Mouse (Mus musculus): Measurements from ENCODE around the gene Gfpt2. TPM values are rescaled to one million over a fixed set of nuclear protein-coding genes. Genes with fewer than 3 reads are reported as not detected.

Gene Gfpt2
- total and polyA plus RNA-seq, 3 experiments, result 0.04 TPM; not detected in 2

GRCm38 (mm10) chr11:49869762-49870161 is 75.8 kb downstream of the Gfpt2 start:
- dilution Hi-C loops (cut with MboI; ENCODE audit: extremely low pct_ligation_motif_present, extremely low pct_unique_long_range_greater_than_20kb, low sequenced_read_pairs) (no loop called here), in situ Hi-C loops (cut with MboI; ENCODE audit: low pct_ligation_motif_present, low pct_unique_long_range_greater_than_20kb, low sequenced_read_pairs) (loop anchor here (5.0 to 10.0 kb wide), 2 partner anchors 137 to 215 kb away; no protein-coding TSS in a partner anchor)
- H3K27me3 ChIP-seq (replicated peaks), result no peaks in the 10 kb centered on the region
- no peak overlapping the region for H3K9ac ChIP-seq (ENCODE audit: insufficient read depth, low read depth)
- H3K79me2 ChIP-seq (replicated peaks; ENCODE audit: control insufficient read depth, extremely low read depth, insufficient read depth, poor library complexity, severe bottlenecking), result no peaks in the 10 kb centered on the region
- H3K4me1 ChIP-seq (ENCODE audit: control insufficient read depth in 1 of 2, insufficient read depth in 2 of 2), result peaks cover 2 to 12% of the 10 kb centered on the region in 2 experiments
- peaks cover 28 to 72% of the 10 kb centered on the region in 2 experiments for H3K36me3 ChIP-seq (replicated peaks in 1 of 2; ENCODE audit: control insufficient read depth in 1 of 2, insufficient read depth in 1 of 2, low read length in 1 of 2)
- no peaks in the 10 kb centered on the region for H3K9me3 ChIP-seq (replicated peaks; ENCODE audit: low read length)
- peak; percentile 60 for DNase-seq (ENCODE audit: extremely low read depth)
- H3K4me2 ChIP-seq (ENCODE audit: insufficient read depth, low read depth, poor library complexity, severe bottlenecking), result no peak overlapping the region
- TF ChIP-seq RAD21 (IDR thresholded peaks at IDR 0.05; ENCODE audit: low read depth, low read length) (peak; percentile 96), JUN (IDR thresholded peaks at IDR 0.05; ENCODE audit: insufficient read depth, low read depth, low read length) (no peak), USF2 (conservative IDR thresholded peaks at IDR 0.05; ENCODE audit: low read depth, low read length) (no peak), ELF1 (IDR thresholded peaks at IDR 0.05; ENCODE audit: low read depth, low read length) (no peak), SMC3 (IDR thresholded peaks at IDR 0.05; ENCODE audit: low read depth, low read length) (peak; percentile 83), TBP (conservative IDR thresholded peaks at IDR 0.05; ENCODE audit: low read depth, low read length) (no peak), ZKSCAN1 (IDR thresholded peaks at IDR 0.05; ENCODE audit: borderline replicate concordance, low read depth, low read length) (no peak), POLR2AphosphoS2 (IDR thresholded peaks at IDR 0.05; ENCODE audit: low read depth, low read length) (no peak), HCFC1 (IDR thresholded peaks at IDR 0.05; ENCODE audit: low read depth, low read length) (no peak), CHD1 (IDR thresholded peaks at IDR 0.05; ENCODE audit: low read depth, low read length) (no peak), MYC (IDR thresholded peaks at IDR 0.05; ENCODE audit: low read depth, low read length) (no peak), CTCF (conservative IDR thresholded peaks at IDR 0.05 in 1 of 2, IDR thresholded peaks at IDR 0.05 in 1 of 2; ENCODE audit: low read depth in 2 of 2, low read length in 2 of 2) (peak; percentile 51 to 96), ZC3H11A (IDR thresholded peaks at IDR 0.05; ENCODE audit: low read depth, low read length) (peak; percentile 61)
- H3K4me3 ChIP-seq (replicated peaks in 1 of 3; ENCODE audit: low read depth in 2 of 3, low read length in 2 of 3, poor library complexity in 1 of 3), result no peak overlapping the region
- no peak overlapping the region for H3K27ac ChIP-seq (ENCODE audit: insufficient read depth, low read depth)

GRCm38 (mm10) chr11:49871914-49872313 is 77.9 kb downstream of the Gfpt2 start:
- Histone ChIP-seq H3K36me3 (replicated peaks in 1 of 2; ENCODE audit: control insufficient read depth in 1 of 2, insufficient read depth in 1 of 2, low read length in 1 of 2) (peaks cover 24 to 77% of the 10 kb centered on the region in 2 experiments), H3K4me1 (ENCODE audit: control insufficient read depth in 1 of 2, insufficient read depth in 2 of 2) (peaks cover 5 to 17% of the 10 kb centered on the region in 2 experiments), H3K9me3 (replicated peaks; ENCODE audit: low read length) (no peaks in the 10 kb centered on the region), H3K4me2 (ENCODE audit: insufficient read depth, low read depth, poor library complexity, severe bottlenecking) (no peak overlapping the region), H3K27me3 (replicated peaks) (no peaks in the 10 kb centered on the region), H3K79me2 (replicated peaks; ENCODE audit: control insufficient read depth, extremely low read depth, insufficient read depth, poor library complexity, severe bottlenecking) (no peaks in the 10 kb centered on the region), H3K4me3 (replicated peaks in 1 of 3; ENCODE audit: low read depth in 2 of 3, low read length in 2 of 3, poor library complexity in 1 of 3) (no peak overlapping the region), H3K27ac (ENCODE audit: insufficient read depth, low read depth) (no peak overlapping the region), H3K9ac (ENCODE audit: insufficient read depth, low read depth) (no peak overlapping the region)
- TF ChIP-seq SMC3 (IDR thresholded peaks at IDR 0.05; ENCODE audit: low read depth, low read length), result peak; percentile 92
- TF ChIP-seq RAD21 (IDR thresholded peaks at IDR 0.05; ENCODE audit: low read depth, low read length), result peak; percentile 68
- TF ChIP-seq CTCF (conservative IDR thresholded peaks at IDR 0.05 in 1 of 2, IDR thresholded peaks at IDR 0.05 in 1 of 2; ENCODE audit: low read depth in 2 of 2, low read length in 2 of 2), result peak; percentile 91 to 93
- no peak for TF ChIP-seq MXI1 (IDR thresholded peaks at IDR 0.05; ENCODE audit: low read depth, low read length)
- peak; percentile 84 for DNase-seq (ENCODE audit: extremely low read depth)
- in situ Hi-C loops (cut with MboI; ENCODE audit: low pct_ligation_motif_present, low pct_unique_long_range_greater_than_20kb, low sequenced_read_pairs) (no loop called here), dilution Hi-C loops (cut with MboI; ENCODE audit: extremely low pct_ligation_motif_present, extremely low pct_unique_long_range_greater_than_20kb, low sequenced_read_pairs) (no loop called here)

Data from CH12.LX (cell line).